Comparison of ENCODE assay signal across 8 mouse cellular contexts in genomic region chr7:101905561-101906286, GRCm38 (mm10). TPM values are rescaled to one million over a fixed set of nuclear protein-coding genes. Genes with fewer than 3 reads are reported as not detected.
DNase-seq lines count a peak whose midpoint lies in the region; ATAC-seq and TF ChIP-seq lines count a peak whose summit lies in the region.

Gene Lamtor1, plus strand, starts transcription at chr7:101905904.

- peak within 1 kb of the TSS; percentile 92 for H3K9ac ChIP-seq in embryonic facial prominence, embryonic 13.5 days
- H3K9ac ChIP-seq in limb, embryonic 12.5 days (replicated peaks), result peak within 1 kb of the TSS; percentile 90
- H3K9ac ChIP-seq in midbrain, embryonic 15.5 days, result peak within 1 kb of the TSS; percentile 89

- H3K4me3 ChIP-seq in embryonic facial prominence, embryonic 13.5 days, result peak within 1 kb of the TSS; percentile 83
- peak within 1 kb of the TSS; percentile 62 for H3K4me3 ChIP-seq in kidney, adult 2 months (ENCODE audit: insufficient read depth, low read depth, low read length)
- H3K4me3 ChIP-seq in limb, embryonic 12.5 days (replicated peaks), result peak within 1 kb of the TSS; percentile 77
- H3K4me3 ChIP-seq in midbrain, embryonic 15.5 days, result peak within 1 kb of the TSS; percentile 76
- peak within 1 kb of the TSS; percentile 82 for H3K4me3 ChIP-seq in spleen, adult 2 months (ENCODE audit: extremely low read depth, insufficient read depth, insufficient read length)

- H3K27ac ChIP-seq in embryonic facial prominence, embryonic 13.5 days, result peak within 1 kb of the TSS; percentile 95
- H3K27ac ChIP-seq in kidney, adult 2 months (ENCODE audit: insufficient read depth, low read depth, low read length), result peak within 1 kb of the TSS; percentile 94
- peak within 1 kb of the TSS; percentile 97 for H3K27ac ChIP-seq in limb, embryonic 12.5 days
- peak within 1 kb of the TSS; percentile 96 for H3K27ac ChIP-seq in midbrain, embryonic 15.5 days
- peak within 1 kb of the TSS; percentile 97 for H3K27ac ChIP-seq in spleen, adult 2 months (ENCODE audit: insufficient read depth, low read length)

- H3K4me1 ChIP-seq in embryonic facial prominence, embryonic 13.5 days, result peaks cover 19% of the 10 kb centered on the region
- H3K4me1 ChIP-seq in kidney, adult 2 months (ENCODE audit: control insufficient read depth, insufficient read depth, low read length), result peaks cover 17% of the 10 kb centered on the region
- H3K4me1 ChIP-seq in limb, embryonic 12.5 days (replicated peaks), result peaks cover 8% of the 10 kb centered on the region; the same call in 1 of the 2 replicates
- H3K4me1 ChIP-seq in midbrain, embryonic 15.5 days, result peaks cover 30% of the 10 kb centered on the region
- peaks cover 4% of the 10 kb centered on the region; the same call in 1 of the 2 replicates for H3K4me1 ChIP-seq in spleen, adult 2 months (ENCODE audit: control insufficient read depth, insufficient read depth, insufficient read length)

- peak; percentile 88 for TF ChIP-seq POLR2A in kidney, adult 2 months (IDR thresholded peaks at IDR 0.05; ENCODE audit: low read depth, low read length)
- TF ChIP-seq POLR2A in spleen, adult 2 months (IDR thresholded peaks at IDR 0.05; ENCODE audit: low read depth, low read length), result peak; percentile 75

- DNase-seq in 3134 (ENCODE audit: extremely low read depth, insufficient read length, low spot score), result peak; percentile 98
- DNase-seq in adrenal gland, postnatal 36 days, result peak; percentile 100
- peak; percentile 99 to 100 for DNase-seq in heart, adult 18-20 months
- peak; percentile 100 for DNase-seq in kidney, adult 2 months
- peak; percentile 98 to 100 for DNase-seq in spleen, adult 2 months (ENCODE audit: low read depth in 1 of 2, low spot score in 2 of 2)

- no peaks in the 10 kb centered on the region for H3K27me3 ChIP-seq in embryonic facial prominence, embryonic 13.5 days
- no peaks in the 10 kb centered on the region for H3K27me3 ChIP-seq in kidney, adult 2 months (replicated peaks; ENCODE audit: control insufficient read depth, insufficient read depth, low read length)
- H3K27me3 ChIP-seq in limb, embryonic 12.5 days, result no peaks in the 10 kb centered on the region
- no peaks in the 10 kb centered on the region for H3K27me3 ChIP-seq in midbrain, embryonic 15.5 days (replicated peaks)
- H3K27me3 ChIP-seq in spleen, adult 2 months (ENCODE audit: control insufficient read depth, insufficient read depth, low read length), result no peaks in the 10 kb centered on the region

- ATAC-seq in embryonic facial prominence, embryonic 13.5 days (ENCODE audit: insufficient number of reproducible peaks, insufficient read depth, low FRiP score, low TSS enrichment, low read depth), result peak; percentile 98
- peak; percentile 97 for ATAC-seq in limb, embryonic 12.5 days (ENCODE audit: insufficient number of reproducible peaks, insufficient read depth, low FRiP score, low TSS enrichment, low read depth)
- ATAC-seq in midbrain, embryonic 15.5 days (replicated peaks), result peak; percentile 97

- H3K9me3 ChIP-seq in embryonic facial prominence, embryonic 13.5 days, result no peaks in the 10 kb centered on the region
- H3K9me3 ChIP-seq in limb, embryonic 12.5 days, result no peaks in the 10 kb centered on the region
- H3K9me3 ChIP-seq in midbrain, embryonic 15.5 days, result no peaks in the 10 kb centered on the region

- TF ChIP-seq CTCF in kidney, adult 2 months (conservative IDR thresholded peaks at IDR 0.05; ENCODE audit: insufficient read depth, insufficient read length, low read depth, low read length), result no peak
- no peak for TF ChIP-seq CTCF in spleen, adult 2 months (IDR thresholded peaks at IDR 0.05; ENCODE audit: extremely low read depth, insufficient read depth, insufficient read length, insufficient replicate concordance)

- peaks cover 26% of the 10 kb centered on the region for H3K36me3 ChIP-seq in embryonic facial prominence, embryonic 13.5 days
- no peaks in the 10 kb centered on the region for H3K36me3 ChIP-seq in kidney, adult 2 months (ENCODE audit: control insufficient read depth, insufficient read depth, low read length)
- H3K36me3 ChIP-seq in limb, embryonic 12.5 days, result peaks cover 33% of the 10 kb centered on the region
- 0 out of 2 replicates have a peak, but pooled peaks cover 6% of the 10 kb centered on the region for H3K36me3 ChIP-seq in midbrain, embryonic 15.5 days (replicated peaks)
- H3K36me3 ChIP-seq in spleen, adult 2 months (ENCODE audit: control insufficient read depth, insufficient read depth, low read length), result peaks cover 6% of the 10 kb centered on the region

- peak within 1 kb of the TSS; percentile 70 for H3K4me2 ChIP-seq in embryonic facial prominence, embryonic 13.5 days
- H3K4me2 ChIP-seq in limb, embryonic 12.5 days, result peak within 1 kb of the TSS; percentile 74
- peak within 1 kb of the TSS; percentile 64 for H3K4me2 ChIP-seq in midbrain, embryonic 15.5 days

- under 1% methylated on average over 61 of the region's 61 CpGs for WGBS in embryonic facial prominence, embryonic 13.5 days
- WGBS in kidney, adult 2 months, result under 1% methylated on average over 61 of the region's 61 CpGs
- WGBS in limb, embryonic 12.5 days, result under 1% methylated on average over 61 of the region's 61 CpGs
- 0% methylated on average over 61 of the region's 61 CpGs for WGBS in midbrain, embryonic 15.5 days
- WGBS in spleen, adult 2 months, result under 1% methylated on average over 61 of the region's 61 CpGs

RNA-seq across cellular contexts. Expression of gene Lamtor1, which starts in this region (rescaled TPM):
- total RNA-seq in adrenal gland, postnatal 36 days (2021), result 100 to 1,000 TPM in 1 of 2 experiments, 10 to 100 TPM in 1; 99.1 to 110 TPM
- 157 and 168 TPM in 2 replicates for polyA plus RNA-seq in embryonic facial prominence, embryonic 13.5 days (2015; fragmentation: Nextera tagmentation; extraction: Ambion mirVana)
- 100 to 1,000 TPM; 117 TPM for total RNA-seq in heart, adult 18-20 months (2021)
- 255 and 267 TPM in 2 replicates for polyA plus RNA-seq in kidney, adult 2 months (2012; rRNA removed)
- 141 and 147 TPM in 2 replicates for polyA plus RNA-seq in limb, embryonic 12.5 days (2016; fragmentation: Nextera tagmentation; extraction: Ambion mirVana)
- polyA plus RNA-seq in midbrain, embryonic 15.5 days (2015; fragmentation: Nextera tagmentation; extraction: Ambion mirVana), result 154 and 164 TPM in 2 replicates
- polyA plus RNA-seq in spleen, adult 2 months (2012; rRNA removed), result 117 and 136 TPM in 2 replicates

Comparison
In these comparisons a context has a peak if more than half of its experiments do, and no peak if none do; other contexts are left out.
1. Peak in every context shown above with its lines: DNase-seq, ATAC-seq, H3K4me3 ChIP-seq and H3K27ac ChIP-seq.